Mouse (Mus musculus) olfactory bulb, adult 2 months (tissue): ENCODE measurements around the gene Tacr1.

Experiments used
- CTCF ChIP-seq: fragments of 200-500 bp; IDR thresholded peaks from 2 replicates; pipeline ENCODE4 v1.5.1; 2012; ENCODE audit warnings: low read depth, mild to moderate bottlenecking, low read length, moderate library complexity; ENCODE audit not compliant: insufficient read depth
- POLR2A ChIP-seq: fragments of 200-500 bp; IDR thresholded peaks from 2 replicates; pipeline ENCODE4 v1.6.1; 2012; ENCODE audit warnings: mild to moderate bottlenecking, low read depth, low read length, moderate library complexity; ENCODE audit not compliant: insufficient read depth

- TF ChIP-seq CTCF (no peak), POLR2A (no peak)
Measured at GRCm38 (mm10) chr6:82420222-82420621, 18.1 kb downstream of the Tacr1 start.
